Mouse (Mus musculus) heart, postnatal 0 days (tissue): ENCODE results near the gene Sdc4. TPM values are rescaled to one million over a fixed set of nuclear protein-coding genes. Genes with fewer than 3 reads are reported as not detected.

Source experiments
- ATAC-seq: fragments of 200-750 bp; cut with Nextera tagmentation; 2 replicates; pipeline ENCODE4 v1.8.0; 2017; ENCODE audit warnings: low read depth, moderate number of reproducible peaks, moderate library complexity; ENCODE audit not compliant: insufficient read depth
- DNase-seq: peaks from one replicate; pipeline ENCODE4 v3.0.0-alpha.2; 2016; ENCODE audit warnings: low spot score
- H3K27ac ChIP-seq: fragments of 300-500 bp; sonication (generic); 2 replicates; pipeline ENCODE4 v1.5.1; 2014; ENCODE audit warnings: low read depth, mild to moderate bottlenecking
- H3K27me3 ChIP-seq: fragments of 300-500 bp; sonication (generic); 2 replicates; pipeline ENCODE4 v1.6.1; 2014; ENCODE audit warnings: low read length, mixed read lengths; ENCODE audit not compliant: control insufficient read depth, insufficient read depth
- H3K36me3 ChIP-seq: fragments of 300-500 bp; sonication (generic); replicated peaks from 2 replicates; pipeline ENCODE4 v1.6.1; 2014; ENCODE audit warnings: low read length, mixed read lengths; ENCODE audit not compliant: control insufficient read depth, insufficient read depth
- H3K4me1 ChIP-seq: fragments of 300-500 bp; sonication (generic); 2 replicates; pipeline ENCODE4 v1.6.1; 2014; ENCODE audit warnings: antibody characterized with exemption; ENCODE audit not compliant: control insufficient read depth, insufficient read depth
- H3K4me2 ChIP-seq: fragments of 300-500 bp; sonication (generic); 2 replicates; pipeline ENCODE4 v1.6.1; 2014; ENCODE audit warnings: low read depth, mild to moderate bottlenecking, low read length, moderate library complexity
- H3K4me3 ChIP-seq: fragments of 300-500 bp; sonication (generic); 2 replicates; pipeline ENCODE4 v1.5.1; 2014; ENCODE audit warnings: low read depth, low read length
- H3K9ac ChIP-seq: fragments of 300-500 bp; sonication (generic); replicated peaks from 2 replicates; pipeline ENCODE4 v1.6.1; 2014; ENCODE audit warnings: low read depth, low read length, mixed read lengths
- H3K9me3 ChIP-seq: fragments of 300-500 bp; sonication (generic); replicated peaks from 2 replicates; pipeline ENCODE4 v1.6.1; 2016; ENCODE audit warnings: low read length; ENCODE audit not compliant: control insufficient read depth
- CTCF ChIP-seq: IDR thresholded peaks from 2 replicates; pipeline ENCODE4 v1.5.1; 2016; ENCODE audit warnings: antibody characterized with exemption, control low read depth, low read depth
- EP300 ChIP-seq: IDR thresholded peaks from 2 replicates; pipeline ENCODE4 v1.6.1; 2016; ENCODE audit warnings: antibody characterized with exemption, low read depth
- WGBS: fragments of 180-500 bp; shearing (Covaris S2); extraction: QIAGEN DNeasy Blood & Tissue Kit; methylation state at CpG from one replicate; pipeline ENCODE4 v1.1.7; 2014; 5-methylcytosine and 5-hydroxymethylcytosine counted together
- polyA plus RNA-seq: library from polyadenylated mRNA; unstranded; fragments of >200 nt; fragmentation: Nextera tagmentation; extraction: Ambion mirVana; gene quantifications from 2 replicates; pipeline ENCODE4 v1.2.1, GENCODE M21; 2015
- total RNA-seq: library from RNA; depleted of rRNA; stranded (reverse); fragments of >200 nt; gene quantifications from 2 replicates; pipeline ENCODE4 v1.2.3, GENCODE M21; 2014; ENCODE audit warnings: low replicate concordance

Sdc4 gene
- total and polyA plus RNA-seq, 2 experiments from 2014 or later: 30.7 to 46.5 TPM

DNA sequence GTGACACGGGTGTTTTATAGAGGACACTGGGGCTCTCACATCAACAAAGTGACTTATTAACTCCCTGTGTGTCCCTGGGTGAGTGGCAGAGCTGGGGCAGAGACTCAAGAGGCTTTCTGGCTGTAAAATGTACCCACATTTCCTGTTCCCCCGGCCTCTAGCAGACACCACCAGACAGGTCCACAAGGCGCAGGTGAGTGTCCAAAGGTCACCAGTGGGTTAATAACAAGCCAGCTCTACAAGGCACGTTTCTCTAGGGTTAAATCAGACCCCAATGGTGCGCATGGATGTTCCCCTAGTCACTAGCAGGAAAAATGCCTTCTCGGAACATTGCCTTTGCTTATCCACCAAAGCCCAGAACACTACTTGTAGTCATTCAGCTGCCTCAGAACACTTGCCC is 6.0 kb downstream of the Sdc4 start:
- DNase-seq: no peak
- no peaks in the 10 kb centered on the region for H3K9me3 ChIP-seq
- H3K27me3 ChIP-seq: peaks cover 19% of the 10 kb centered on the region
- no peak for TF ChIP-seq EP300
- TF ChIP-seq CTCF: no peak
- ATAC-seq: no peak
- H3K4me1 ChIP-seq: peaks cover 43% of the 10 kb centered on the region
- H3K9ac ChIP-seq: no peak overlapping the region
- no peaks in the 10 kb centered on the region for H3K36me3 ChIP-seq
- H3K4me3 ChIP-seq: no peak overlapping the region
- no peak overlapping the region for H3K4me2 ChIP-seq
- WGBS: 73% methylated on average over 6 of the region's 6 CpGs
- H3K27ac ChIP-seq: no peak overlapping the region

DNA sequence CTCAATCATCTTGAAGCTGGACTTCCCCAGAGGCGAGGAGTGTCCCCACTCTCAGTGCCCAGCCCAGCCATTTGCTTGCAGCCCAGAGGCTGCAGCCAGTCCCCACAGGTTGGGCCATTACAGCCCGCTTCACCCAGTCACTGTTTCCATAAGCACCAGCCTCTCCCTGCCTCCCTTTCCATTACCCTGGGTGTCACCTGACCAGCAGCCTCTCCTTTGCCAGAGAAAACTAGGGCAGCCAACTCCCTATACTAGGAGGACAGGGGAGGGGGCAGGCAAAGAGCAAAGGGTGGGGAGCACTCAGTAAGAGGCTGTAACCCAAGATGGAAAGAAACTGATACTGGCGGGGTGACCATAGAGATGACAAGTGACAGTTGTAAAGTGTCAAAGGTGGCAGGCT is 6.7 kb downstream of the Sdc4 start:
- ATAC-seq: peak; percentile 31
- Histone ChIP-seq H3K9ac (no peak overlapping the region; the same call in 1 of the 2 replicates), H3K4me2 (no peak overlapping the region), H3K27ac (peak overlapping the region; percentile 26; the same call in 1 of the 2 replicates), H3K36me3 (no peaks in the 10 kb centered on the region), H3K4me1 (peaks cover 42% of the 10 kb centered on the region), H3K9me3 (no peaks in the 10 kb centered on the region), H3K27me3 (peaks cover 16% of the 10 kb centered on the region), H3K4me3 (no peak overlapping the region)
- no peak for DNase-seq
- TF ChIP-seq EP300 (no peak), CTCF (no peak)
- WGBS: 63% methylated on average over 3 of the region's 3 CpGs

DNA sequence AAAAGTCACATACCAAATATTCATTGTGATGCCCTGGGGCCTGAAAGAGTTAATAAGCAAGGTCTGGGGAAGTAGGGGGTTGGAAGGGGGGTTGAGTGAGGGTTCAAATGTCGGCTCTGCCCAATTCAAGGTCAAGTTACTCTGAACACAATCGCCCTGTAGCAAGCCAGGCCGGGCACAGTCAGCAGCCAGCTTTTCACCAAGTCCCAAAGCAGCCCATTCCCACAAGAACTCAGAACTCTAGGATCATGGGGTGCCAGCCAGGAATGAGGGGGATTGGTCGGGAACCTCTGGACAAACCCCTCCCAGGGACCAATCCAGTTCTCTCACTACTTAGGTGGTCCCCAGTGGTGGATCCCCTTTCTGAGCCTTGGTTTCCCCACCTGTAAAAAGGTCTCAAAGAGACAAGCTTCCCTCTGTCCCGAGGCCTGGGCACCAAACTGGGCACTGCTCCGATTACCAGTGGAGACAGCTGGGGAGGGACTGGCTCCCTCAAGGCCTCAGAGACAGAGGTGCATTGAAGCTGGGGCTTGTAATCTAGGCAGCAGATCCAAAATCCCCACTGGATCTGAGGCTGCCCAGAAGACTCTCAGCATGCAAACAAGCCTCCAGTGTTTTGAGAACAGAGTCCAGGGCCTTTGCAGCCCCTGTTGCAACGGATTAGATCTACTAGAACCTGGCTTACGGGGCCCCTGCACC is 7.3 kb downstream of the Sdc4 start:
- no peak overlapping the region; the same call in 1 of the 2 replicates for H3K9ac ChIP-seq
- no peaks in the 10 kb centered on the region for H3K9me3 ChIP-seq
- ATAC-seq: no peak
- no peak for DNase-seq
- peaks cover 42% of the 10 kb centered on the region for H3K4me1 ChIP-seq
- no peak overlapping the region for H3K4me2 ChIP-seq
- peak overlapping the region; percentile 26; the same call in 1 of the 2 replicates for H3K27ac ChIP-seq
- no peak for TF ChIP-seq EP300
- no peak for TF ChIP-seq CTCF
- H3K4me3 ChIP-seq: no peak overlapping the region
- peaks cover 12% of the 10 kb centered on the region for H3K27me3 ChIP-seq
- no peaks in the 10 kb centered on the region for H3K36me3 ChIP-seq
- 39% methylated on average over 8 of the region's 8 CpGs for WGBS

DNA sequence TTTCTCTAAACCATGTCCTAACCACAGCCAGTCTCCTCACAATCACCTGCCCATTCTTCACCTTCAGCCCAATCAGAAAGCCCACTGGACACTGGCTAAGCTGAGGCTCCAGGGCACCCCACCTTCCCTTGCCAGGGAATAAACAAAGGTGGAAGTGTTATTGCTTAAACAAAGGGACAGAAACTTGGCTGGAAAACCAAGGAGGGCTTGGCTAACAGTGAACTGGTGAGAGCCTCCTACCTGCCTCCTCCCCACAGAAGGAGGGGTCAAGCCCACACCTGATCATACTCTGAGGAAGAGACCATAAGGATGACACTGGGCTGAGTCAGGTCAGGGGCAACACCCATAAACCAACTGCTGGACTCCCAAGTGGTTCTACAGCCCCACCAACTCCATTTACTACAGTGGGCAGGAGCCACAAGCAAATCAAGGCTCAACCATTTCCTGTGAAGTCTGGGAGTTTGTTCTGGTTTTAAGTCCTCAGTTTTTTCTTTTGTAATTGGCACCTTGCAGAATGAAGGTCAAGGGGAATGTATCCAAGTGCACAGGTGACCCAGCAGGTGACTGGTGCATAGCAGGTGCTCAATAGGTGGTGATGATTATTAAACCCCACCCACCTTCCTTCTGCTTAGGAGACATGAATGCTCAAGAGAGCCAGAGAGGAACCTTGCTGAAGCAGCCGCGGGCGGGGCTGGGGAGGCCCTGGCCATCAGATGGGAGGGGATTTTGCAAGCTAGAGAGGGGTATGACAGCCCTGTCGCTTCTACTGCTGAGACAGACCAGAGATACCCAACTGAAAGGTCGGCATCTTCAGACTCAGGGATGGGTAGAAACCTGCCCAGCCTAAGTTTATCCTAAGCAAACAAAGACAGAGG is 8.2 kb downstream of the Sdc4 start:
- no peak for ATAC-seq
- Histone ChIP-seq H3K4me1 (peaks cover 42% of the 10 kb centered on the region), H3K4me2 (no peak overlapping the region), H3K4me3 (no peak overlapping the region), H3K27me3 (peaks cover 6% of the 10 kb centered on the region; the same call in 1 of the 2 replicates), H3K27ac (no peak overlapping the region), H3K9ac (no peak overlapping the region), H3K36me3 (no peaks in the 10 kb centered on the region), H3K9me3 (no peaks in the 10 kb centered on the region)
- WGBS: 39% methylated on average over 5 of the region's 5 CpGs
- TF ChIP-seq CTCF: no peak
- no peak for TF ChIP-seq EP300
- no peak for DNase-seq

DNA sequence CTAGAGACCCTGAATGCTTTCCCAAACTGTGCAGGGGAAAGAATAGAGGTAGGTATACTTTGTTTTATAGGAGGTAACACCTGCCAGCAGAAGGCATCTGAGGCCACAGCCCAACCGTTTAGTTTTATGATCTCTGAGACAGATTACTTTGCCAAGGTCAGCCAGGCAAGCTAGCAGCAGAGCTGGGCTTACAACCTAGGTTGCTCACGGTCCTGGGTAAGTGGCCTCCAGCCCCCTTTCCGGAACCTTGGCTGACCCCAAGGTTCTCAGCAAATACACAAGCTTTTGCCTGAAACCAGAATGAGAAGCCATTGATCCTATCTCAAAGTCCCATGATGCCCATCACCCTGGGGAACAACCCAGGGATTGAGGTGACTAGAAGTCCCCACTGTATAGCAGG is 9.0 kb downstream of the Sdc4 start:
- WGBS: 75% methylated on average over 3 of the region's 3 CpGs
- H3K9ac ChIP-seq: no peak overlapping the region
- no peaks in the 10 kb centered on the region for H3K36me3 ChIP-seq
- H3K4me2 ChIP-seq: no peak overlapping the region
- no peak for ATAC-seq
- H3K27ac ChIP-seq: no peak overlapping the region
- peaks cover 42% of the 10 kb centered on the region for H3K4me1 ChIP-seq
- H3K27me3 ChIP-seq: peaks cover 6% of the 10 kb centered on the region; the same call in 1 of the 2 replicates
- H3K9me3 ChIP-seq: no peaks in the 10 kb centered on the region
- DNase-seq: no peak
- TF ChIP-seq CTCF (no peak), EP300 (no peak)
- H3K4me3 ChIP-seq: no peak overlapping the region
